Mouse (Mus musculus) myocyte (in vitro differentiated cells): ENCODE data around the gene Spaca6.
A peak's percentile ranks its signal among the peaks of the same experiment; 100 is the strongest.

ENCODE experiments used
- CEBPB ChIP-seq: IDR thresholded peaks from 2 replicates; pipeline ENCODE4 v1.6.1; 2011; ENCODE audit warnings: mild to moderate bottlenecking, moderate library complexity; ENCODE audit not compliant: poor library complexity, insufficient read depth, severe bottlenecking
- E2F4 ChIP-seq: IDR thresholded peaks from one replicate; pipeline ENCODE4 v1.6.1; 2011; ENCODE audit warnings: mild to moderate bottlenecking, control low read depth, moderate library complexity; ENCODE audit not compliant: insufficient read depth
- MAX ChIP-seq: IDR thresholded peaks from one replicate; pipeline ENCODE4 v1.6.1; 2011; ENCODE audit warnings: low read depth, mild to moderate bottlenecking, control low read depth
- MYOD1 ChIP-seq, 3 experiments: IDR thresholded peaks; one replicate each; pipeline ENCODE4 v1.6.1; 2011; ENCODE audit warnings: control low read depth in 2 of 3, low read depth in 2 of 3, mild to moderate bottlenecking in 2 of 3, moderate library complexity in 1 of 3; ENCODE audit not compliant: insufficient read length in 2 of 3, control insufficient read depth in 1 of 3
- MYOG ChIP-seq, 3 experiments: IDR thresholded peaks; one replicate each; pipeline ENCODE4 v1.6.1; 2011; ENCODE audit warnings: control low read depth in 2 of 3, low read depth in 2 of 3, mild to moderate bottlenecking in 2 of 3; ENCODE audit not compliant: insufficient read length in 2 of 3, control insufficient read depth in 1 of 3, insufficient read depth in 1 of 3
- POLR2A ChIP-seq: IDR thresholded peaks from one replicate; pipeline ENCODE4 v1.6.1; 2011; ENCODE audit warnings: low read depth, mild to moderate bottlenecking, control low read depth, moderate library complexity; ENCODE audit not compliant: insufficient read length
- POLR2AphosphoS2 ChIP-seq: IDR thresholded peaks from one replicate; pipeline ENCODE4 v1.6.1; 2011; ENCODE audit warnings: low read depth, control low read depth; ENCODE audit not compliant: insufficient read length
- REST ChIP-seq: IDR thresholded peaks from one replicate; pipeline ENCODE4 v1.6.1; 2011; ENCODE audit warnings: mild to moderate bottlenecking, control low read depth, moderate library complexity; ENCODE audit not compliant: insufficient read depth, insufficient read length
- TCF3 ChIP-seq: IDR thresholded peaks from one replicate; pipeline ENCODE4 v1.6.1; 2011; ENCODE audit warnings: low read depth, control low read depth; ENCODE audit not compliant: insufficient read length
- USF1 ChIP-seq: IDR thresholded peaks from one replicate; pipeline ENCODE4 v1.6.1; 2011; ENCODE audit warnings: low read depth, mild to moderate bottlenecking, control low read depth, moderate library complexity

GRCm38 (mm10) chr17:17826751-17827657 is at the start of gene Spaca6:
- peak; percentile 97 for TF ChIP-seq POLR2A
- TF ChIP-seq E2F4 = no peak
- no peak for TF ChIP-seq USF1
- no peak for TF ChIP-seq CEBPB
- no peak for TF ChIP-seq REST
- TF ChIP-seq POLR2AphosphoS2 = peak; percentile 100
- TF ChIP-seq MYOD1 (IDR thresholded peaks at IDR 0.05; ENCODE audit: control insufficient read depth in 1 of 3, insufficient read length in 2 of 3, low read depth in 2 of 3) = no peak
- no peak for TF ChIP-seq TCF3
- TF ChIP-seq MAX = no peak
- TF ChIP-seq MYOG (IDR thresholded peaks at IDR 0.05; ENCODE audit: control insufficient read depth in 1 of 3, insufficient read depth in 1 of 3, insufficient read length in 2 of 3, low read depth in 2 of 3) = peak in 1 of 3 experiments; percentile 5
